Mouse (Mus musculus): ENCODE data around the gene Crk. TPM values are rescaled to one million over a fixed set of nuclear protein-coding genes. Genes with fewer than 3 reads are reported as not detected.

Gene Crk
- polyA plus RNA-seq, 1 experiment from 2014 or later: 37.1 TPM

DNA sequence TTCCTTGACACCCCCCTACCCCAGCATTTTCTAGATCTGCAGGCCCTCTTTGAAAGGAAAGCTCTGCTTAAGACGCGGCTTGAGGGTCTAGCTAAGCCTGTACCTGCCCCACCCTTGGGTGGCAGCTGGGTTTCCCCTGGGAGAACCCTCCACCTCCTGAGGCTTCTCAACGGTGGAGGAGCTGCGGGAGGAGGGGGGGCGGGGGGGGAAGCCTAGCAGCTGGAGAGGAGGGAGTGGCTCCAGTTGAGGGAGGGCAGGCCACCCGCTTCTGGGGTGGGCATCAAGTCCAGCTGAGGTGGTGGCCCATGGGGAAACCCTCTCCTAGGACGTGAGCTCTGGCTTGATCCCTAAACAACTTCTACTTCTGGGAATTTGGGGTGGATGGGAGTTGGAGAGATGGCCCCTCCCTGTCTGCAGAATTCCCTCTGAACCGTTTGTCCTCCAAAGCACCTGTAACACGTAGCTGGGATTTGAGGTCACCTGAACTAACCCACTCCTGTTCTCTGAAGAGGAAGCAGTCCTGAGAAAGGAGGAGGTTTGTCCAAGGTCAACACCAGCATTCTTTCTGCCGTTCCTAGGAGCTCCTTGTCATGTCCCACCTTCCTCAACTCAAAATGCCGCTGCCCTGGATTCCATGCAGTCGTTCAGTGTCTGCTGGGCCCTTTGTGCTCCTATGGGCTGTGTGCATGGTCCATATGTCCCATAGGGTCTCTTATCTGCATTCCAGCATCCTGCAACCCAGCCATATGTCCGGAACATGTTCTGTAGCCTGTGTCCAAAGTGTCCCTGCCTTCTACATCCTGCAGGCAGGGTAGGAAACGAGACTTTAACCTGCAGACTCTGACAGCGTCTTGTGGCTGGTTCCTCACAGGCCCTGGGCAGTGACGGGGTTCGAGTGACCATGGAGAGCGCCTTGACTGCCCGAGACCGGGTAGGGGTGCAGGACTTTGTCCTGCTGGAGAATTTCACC, 22.2 kb upstream of the Crk start:
- H3K36me3 ChIP-seq: peaks cover 49% of the 10 kb centered on the region
- peak overlapping the region; percentile 98 for H3K4me2 ChIP-seq
- DNase-seq (no peak), ATAC-seq (ENCODE audit: low read depth) (no peak)
- peaks cover 65% of the 10 kb centered on the region for H3K4me1 ChIP-seq (replicated peaks)
- WGBS (ENCODE audit: insufficient replicate concordance): 63% methylated on average over 19 of the region's 20 CpGs
- H3K27me3 ChIP-seq: no peaks in the 10 kb centered on the region
- H3K27ac ChIP-seq: peak overlapping the region; percentile 95; the same call in 1 of the 2 replicates
- H3K9me3 ChIP-seq (replicated peaks): no peaks in the 10 kb centered on the region
- H3K9ac ChIP-seq: peak overlapping the region; percentile 84
- peak overlapping the region; percentile 81 for H3K4me3 ChIP-seq (replicated peaks)

- ATAC-seq (ENCODE audit: low read depth): no peak
- H3K4me1 ChIP-seq (replicated peaks): peaks cover 56% of the 10 kb centered on the region
- no peak overlapping the region for H3K4me3 ChIP-seq (replicated peaks)
- H3K27ac ChIP-seq: no peak overlapping the region
- no peak for DNase-seq
- no peaks in the 10 kb centered on the region for H3K9me3 ChIP-seq (replicated peaks)
- H3K9ac ChIP-seq: no peak overlapping the region
- no peaks in the 10 kb centered on the region for H3K27me3 ChIP-seq
- no peak overlapping the region for H3K4me2 ChIP-seq
- H3K36me3 ChIP-seq: peaks cover 58% of the 10 kb centered on the region
Measured at GRCm38 (mm10) chr11:75657841-75658240, 21.2 kb upstream of the Crk start.

DNA sequence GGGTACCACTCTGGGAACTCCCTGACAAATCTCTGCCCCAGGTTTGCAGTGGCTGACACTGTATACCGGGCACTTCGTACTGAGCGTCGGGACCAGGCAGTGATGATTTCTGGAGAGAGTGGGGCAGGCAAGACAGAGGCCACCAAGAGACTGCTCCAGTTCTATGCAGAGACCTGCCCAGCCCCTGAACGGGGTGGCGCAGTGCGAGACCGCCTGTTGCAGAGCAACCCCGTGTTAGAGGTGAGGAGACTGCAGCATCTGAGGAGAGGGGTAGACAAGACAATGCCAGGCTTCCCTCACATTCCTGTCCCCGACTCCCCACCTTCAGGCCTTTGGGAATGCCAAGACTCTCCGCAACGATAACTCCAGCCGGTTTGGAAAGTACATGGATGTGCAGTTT, 20.7 kb upstream of the Crk start:
- 91% methylated on average over 13 of the region's 13 CpGs for WGBS (ENCODE audit: insufficient replicate concordance)
- peaks cover 51% of the 10 kb centered on the region for H3K4me1 ChIP-seq (replicated peaks)
- ATAC-seq (ENCODE audit: low read depth): no peak

DNA sequence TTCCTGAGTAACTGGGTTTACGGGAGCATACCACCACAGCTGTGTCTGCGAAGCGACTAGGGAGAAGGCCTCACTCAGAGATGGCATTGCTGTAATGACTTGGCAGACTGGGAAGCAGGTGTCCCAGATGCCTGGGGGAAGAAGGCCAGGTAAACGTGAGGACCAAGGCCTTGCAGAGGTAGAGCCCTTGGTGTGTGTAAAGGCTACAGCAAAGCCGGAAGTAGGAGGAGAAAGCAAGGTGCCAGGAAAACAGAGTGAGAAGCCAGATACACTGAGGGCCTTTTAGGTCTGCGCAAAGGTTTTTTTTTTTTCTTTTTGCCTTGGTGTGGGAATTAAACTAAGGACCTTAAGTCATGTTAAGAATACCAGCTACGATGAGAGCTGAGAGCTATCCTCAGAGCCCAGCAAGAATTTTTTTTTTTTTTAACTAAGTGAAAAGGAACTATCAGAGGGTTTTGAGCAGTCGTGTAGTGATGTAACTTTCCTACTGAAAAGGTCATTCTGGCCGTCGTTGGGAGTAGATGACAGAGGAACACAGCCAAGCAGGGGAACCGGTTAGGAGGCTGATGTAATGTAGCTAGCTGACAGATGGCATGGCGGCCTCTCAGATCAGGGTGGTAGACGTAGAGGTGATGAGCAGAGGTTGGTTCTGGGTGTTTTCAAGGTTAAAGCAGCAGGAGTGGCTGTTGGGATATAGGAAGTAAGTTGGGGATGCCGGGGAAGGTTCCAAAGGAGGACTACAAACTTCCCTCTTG, 19.9 kb upstream of the Crk start:
- Histone ChIP-seq H3K27ac (0 out of 2 replicates have a peak overlapping the region, but pooled peaks have one; percentile 3), H3K9me3 (replicated peaks) (no peaks in the 10 kb centered on the region), H3K36me3 (peaks cover 66% of the 10 kb centered on the region), H3K27me3 (no peaks in the 10 kb centered on the region), H3K9ac (no peak overlapping the region), H3K4me1 (replicated peaks) (peaks cover 43% of the 10 kb centered on the region), H3K4me3 (replicated peaks) (no peak overlapping the region), H3K4me2 (no peak overlapping the region)
- ATAC-seq (ENCODE audit: low read depth) (no peak), DNase-seq (no peak)
- WGBS (ENCODE audit: insufficient replicate concordance): 75% methylated on average over 14 of the region's 14 CpGs

More for the DNA sequence above, 20.7 kb upstream of the Crk start:
- Histone ChIP-seq H3K9ac (no peak overlapping the region), H3K4me2 (no peak overlapping the region), H3K36me3 (peaks cover 63% of the 10 kb centered on the region), H3K27me3 (no peaks in the 10 kb centered on the region), H3K4me3 (replicated peaks) (no peak overlapping the region), H3K27ac (no peak overlapping the region), H3K9me3 (replicated peaks) (no peaks in the 10 kb centered on the region)
- no peak for DNase-seq

DNA sequence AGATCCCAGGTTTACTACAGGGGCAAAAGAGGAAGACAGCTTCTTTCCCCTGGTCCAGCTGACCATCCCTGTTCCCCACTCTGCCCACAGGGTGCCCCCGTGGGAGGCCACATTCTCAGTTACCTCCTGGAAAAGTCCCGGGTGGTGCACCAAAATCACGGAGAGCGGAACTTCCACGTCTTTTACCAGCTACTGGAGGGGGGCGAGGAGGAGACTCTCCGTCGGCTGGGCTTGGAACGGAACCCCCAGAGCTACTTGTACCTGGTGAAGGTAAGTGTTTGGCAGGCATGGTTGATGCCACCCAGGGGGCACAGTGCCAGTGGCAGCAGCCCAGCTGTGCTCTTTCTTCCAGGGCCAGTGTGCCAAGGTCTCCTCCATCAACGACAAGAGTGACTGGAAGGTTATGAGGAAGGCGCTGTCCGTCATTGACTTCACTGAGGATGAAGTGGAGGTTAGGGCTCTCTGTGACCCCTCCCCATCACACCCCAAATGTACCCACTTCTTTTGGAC, 18.9 kb upstream of the Crk start:
- Histone ChIP-seq H3K9ac (no peak overlapping the region), H3K9me3 (replicated peaks) (no peaks in the 10 kb centered on the region), H3K36me3 (peaks cover 72% of the 10 kb centered on the region), H3K4me3 (replicated peaks) (no peak overlapping the region), H3K27ac (no peak overlapping the region), H3K4me2 (no peak overlapping the region), H3K4me1 (replicated peaks) (peaks cover 34% of the 10 kb centered on the region), H3K27me3 (no peaks in the 10 kb centered on the region)
- WGBS (ENCODE audit: insufficient replicate concordance): 90% methylated on average over 12 of the region's 12 CpGs
- no peak for ATAC-seq (ENCODE audit: low read depth)
- DNase-seq: no peak

DNA sequence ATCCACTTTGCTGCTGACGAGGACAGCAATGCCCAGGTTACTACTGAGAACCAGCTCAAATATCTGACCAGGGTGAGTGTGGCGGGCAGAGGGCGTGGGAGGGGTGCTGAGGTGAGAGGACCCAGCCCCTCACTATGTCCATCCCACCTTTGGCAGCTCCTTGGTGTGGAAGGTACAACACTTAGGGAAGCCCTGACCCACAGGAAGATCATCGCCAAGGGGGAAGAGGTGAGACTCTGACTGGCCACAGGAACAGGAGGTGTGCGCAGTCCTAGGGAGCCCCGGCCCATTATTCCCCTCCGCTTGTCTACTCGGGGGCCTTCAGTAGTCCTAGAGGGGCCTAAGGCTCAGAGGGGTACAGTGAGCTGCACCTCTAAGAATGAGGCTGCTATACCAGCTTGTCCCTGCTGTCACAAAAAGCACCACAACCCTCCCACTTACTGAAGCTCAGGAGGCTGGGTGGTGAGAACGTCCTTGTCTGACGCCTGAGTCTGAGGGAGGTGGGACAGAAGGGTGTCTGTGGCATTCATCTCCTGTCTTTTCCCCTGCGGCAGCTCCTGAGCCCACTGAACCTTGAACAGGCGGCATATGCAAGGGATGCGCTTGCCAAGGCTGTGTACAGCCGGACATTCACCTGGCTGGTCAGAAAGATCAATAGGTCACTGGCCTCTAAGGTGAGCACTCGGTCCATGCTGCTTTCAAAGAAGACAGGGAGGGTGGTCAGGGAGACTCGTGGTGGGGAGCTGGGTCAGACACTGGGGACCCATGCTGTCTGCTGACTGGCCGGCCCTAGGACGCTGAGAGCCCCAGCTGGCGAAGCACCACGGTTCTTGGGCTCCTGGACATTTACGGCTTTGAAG, 17.9 kb upstream of the Crk start:
- no peaks in the 10 kb centered on the region for H3K9me3 ChIP-seq (replicated peaks)
- H3K4me1 ChIP-seq (replicated peaks): peaks cover 25% of the 10 kb centered on the region
- DNase-seq (no peak), ATAC-seq (ENCODE audit: low read depth) (no peak; the same call in 1 of the 2 replicates)
- H3K4me3 ChIP-seq (replicated peaks): no peak overlapping the region
- peaks cover 83% of the 10 kb centered on the region for H3K36me3 ChIP-seq
- WGBS (ENCODE audit: insufficient replicate concordance): 85% methylated on average over 21 of the region's 21 CpGs
- no peak overlapping the region for H3K27ac ChIP-seq
- no peak overlapping the region for H3K4me2 ChIP-seq
- no peaks in the 10 kb centered on the region for H3K27me3 ChIP-seq
- no peak overlapping the region for H3K9ac ChIP-seq

DNA sequence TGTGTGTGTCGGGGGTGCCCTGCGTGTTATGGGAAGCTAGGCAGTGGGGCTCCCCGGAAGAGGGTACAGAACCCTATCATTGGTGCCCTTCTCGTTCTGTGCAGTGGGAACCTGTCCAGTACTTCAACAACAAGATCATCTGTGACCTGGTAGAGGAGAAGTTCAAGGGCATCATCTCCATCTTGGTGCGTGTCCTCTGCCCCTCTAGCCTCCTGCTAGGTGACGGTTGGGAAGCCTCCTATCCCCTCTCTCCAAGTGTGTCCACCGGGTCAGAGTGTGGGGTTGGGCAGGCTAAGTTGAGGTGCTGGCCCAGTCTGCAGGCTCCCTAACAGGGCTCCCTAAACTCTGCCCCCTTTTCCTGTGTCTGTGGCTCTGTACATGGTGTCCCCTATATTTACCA, 16.9 kb upstream of the Crk start:
- H3K4me1 ChIP-seq (replicated peaks): peaks cover 20% of the 10 kb centered on the region
- no peak overlapping the region for H3K9ac ChIP-seq
- H3K4me3 ChIP-seq (replicated peaks): no peak overlapping the region
- H3K27ac ChIP-seq: no peak overlapping the region
- no peak for ATAC-seq (ENCODE audit: low read depth)
- 90% methylated on average over 7 of the region's 7 CpGs for WGBS (ENCODE audit: insufficient replicate concordance)
- peaks cover 91% of the 10 kb centered on the region for H3K36me3 ChIP-seq
- DNase-seq: no peak
- no peaks in the 10 kb centered on the region for H3K9me3 ChIP-seq (replicated peaks)
- H3K4me2 ChIP-seq: no peak overlapping the region
- H3K27me3 ChIP-seq: no peaks in the 10 kb centered on the region

DNA sequence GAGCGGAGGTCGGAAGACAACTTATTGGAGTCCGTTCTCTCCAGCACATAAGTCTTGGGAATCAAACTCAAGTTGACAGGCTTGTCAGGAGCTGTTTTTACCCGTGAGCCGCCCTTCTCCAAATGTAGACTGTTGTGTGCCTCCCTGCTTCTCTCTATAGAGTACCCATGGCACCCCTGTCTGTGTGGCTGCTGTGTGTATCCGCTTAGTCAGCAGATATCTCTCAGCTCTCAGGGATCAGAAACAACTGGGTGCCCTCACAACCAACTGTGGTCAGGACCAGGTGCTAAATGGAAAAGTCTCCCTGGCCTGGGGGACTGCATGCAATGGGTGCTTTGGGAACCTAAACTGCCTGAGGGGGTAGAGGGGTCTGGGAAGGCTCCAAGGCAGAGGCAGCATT, 12.8 kb upstream of the Crk start:
- Histone ChIP-seq H3K36me3 (peaks cover 90% of the 10 kb centered on the region), H3K27ac (no peak overlapping the region), H3K9ac (no peak overlapping the region), H3K4me1 (replicated peaks) (peaks cover 16% of the 10 kb centered on the region), H3K4me2 (no peak overlapping the region), H3K27me3 (no peaks in the 10 kb centered on the region), H3K9me3 (replicated peaks) (no peaks in the 10 kb centered on the region), H3K4me3 (replicated peaks) (no peak overlapping the region)
- DNase-seq: no peak
- WGBS (ENCODE audit: insufficient replicate concordance): 88% methylated on average over 6 of the region's 6 CpGs
- ATAC-seq (ENCODE audit: low read depth): no peak

DNA sequence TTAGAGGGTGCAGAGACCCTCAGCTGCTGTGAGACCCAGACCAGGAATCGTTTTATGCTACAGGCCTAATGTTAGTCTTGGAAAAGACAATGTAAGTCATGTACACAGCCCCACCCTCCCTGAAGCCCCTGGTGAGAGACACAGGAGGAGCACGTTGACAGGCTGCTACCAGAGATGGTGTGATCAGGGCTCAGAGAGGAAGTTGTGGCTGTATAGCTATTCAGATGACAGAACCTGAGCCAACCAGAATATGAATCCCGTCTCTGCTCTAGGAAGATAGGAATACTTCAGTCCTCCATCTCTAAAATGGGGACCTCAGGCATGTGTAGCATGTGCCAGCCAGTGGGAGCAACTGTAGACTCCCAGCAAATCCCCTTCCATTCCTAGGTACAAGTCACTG, 10.4 kb upstream of the Crk start:
- DNase-seq: no peak
- H3K36me3 ChIP-seq: peaks cover 93% of the 10 kb centered on the region
- no peaks in the 10 kb centered on the region for H3K27me3 ChIP-seq
- H3K9me3 ChIP-seq (replicated peaks): no peaks in the 10 kb centered on the region
- H3K9ac ChIP-seq: no peak overlapping the region
- no peak overlapping the region for H3K27ac ChIP-seq
- peaks cover 10% of the 10 kb centered on the region; the same call in 1 of the 2 replicates for H3K4me1 ChIP-seq (replicated peaks)
- no peak for ATAC-seq (ENCODE audit: low read depth)
- no peak overlapping the region for H3K4me2 ChIP-seq
- no peak overlapping the region for H3K4me3 ChIP-seq (replicated peaks)
- 58% methylated on average over 3 of the region's 3 CpGs for WGBS (ENCODE audit: insufficient replicate concordance)

DNA sequence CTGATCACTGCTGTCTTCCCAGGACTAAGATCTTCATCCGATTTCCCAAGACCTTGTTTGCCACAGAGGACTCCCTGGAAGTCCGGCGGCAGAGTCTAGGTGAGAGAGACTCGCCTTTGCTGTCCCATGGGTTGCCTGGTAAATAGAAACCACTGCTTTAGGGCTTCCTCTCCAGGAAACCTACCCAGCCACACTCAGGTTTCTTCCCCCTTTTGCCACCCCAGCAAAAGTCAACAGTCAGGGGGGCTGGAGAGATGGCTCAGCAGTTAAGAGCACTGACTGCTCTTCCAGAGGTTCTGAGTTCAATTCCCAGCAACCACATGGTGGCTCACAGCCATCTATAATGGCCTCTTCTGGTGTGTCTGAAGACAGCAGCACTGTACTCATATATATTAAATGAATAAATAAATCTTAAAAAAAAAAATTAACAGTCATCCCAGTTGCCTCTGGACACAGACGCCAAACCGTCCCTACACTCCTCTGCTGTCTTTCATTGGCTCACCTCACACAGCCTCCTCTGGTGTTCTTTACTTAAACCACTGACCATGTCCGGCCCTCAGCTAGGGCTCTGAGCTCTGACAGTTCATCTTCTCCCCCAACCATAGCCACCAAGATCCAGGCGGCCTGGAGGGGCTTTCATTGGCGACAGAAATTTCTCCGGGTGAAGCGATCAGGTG, 9.7 kb upstream of the Crk start:
- peaks cover 93% of the 10 kb centered on the region for H3K36me3 ChIP-seq
- DNase-seq (no peak), ATAC-seq (ENCODE audit: low read depth) (no peak)
- H3K4me2 ChIP-seq: no peak overlapping the region
- no peak overlapping the region for H3K27ac ChIP-seq
- peaks cover 10% of the 10 kb centered on the region; the same call in 1 of the 2 replicates for H3K4me1 ChIP-seq (replicated peaks)
- no peaks in the 10 kb centered on the region for H3K9me3 ChIP-seq (replicated peaks)
- no peak overlapping the region for H3K9ac ChIP-seq
- H3K4me3 ChIP-seq (replicated peaks): no peak overlapping the region
- no peaks in the 10 kb centered on the region for H3K27me3 ChIP-seq
- 75% methylated on average over 11 of the region's 11 CpGs for WGBS (ENCODE audit: insufficient replicate concordance)
